Mouse (Mus musculus): ENCODE measurements around the gene Flvcr2.

Flvcr2 gene

DNA sequence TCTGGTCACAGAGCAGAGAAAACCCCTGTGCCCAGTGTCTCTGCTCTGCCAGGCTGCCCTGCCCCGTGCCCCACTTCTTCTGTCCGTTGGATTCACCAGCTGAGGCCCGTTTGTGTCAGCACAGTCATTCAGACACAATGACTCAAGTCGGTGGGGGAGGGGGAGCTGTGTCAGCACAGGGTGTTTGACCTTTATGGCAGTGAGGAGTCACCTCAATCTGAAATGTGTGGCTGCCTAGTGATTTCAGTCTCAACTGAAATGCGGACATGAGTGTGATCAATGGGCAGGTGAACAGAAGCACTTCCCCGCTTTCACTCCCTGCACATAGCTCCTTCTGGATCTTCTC lies 16.4 kb upstream of the Flvcr2 start:
- DNase-seq (ENCODE audit: low spot score): no peak

DNA sequence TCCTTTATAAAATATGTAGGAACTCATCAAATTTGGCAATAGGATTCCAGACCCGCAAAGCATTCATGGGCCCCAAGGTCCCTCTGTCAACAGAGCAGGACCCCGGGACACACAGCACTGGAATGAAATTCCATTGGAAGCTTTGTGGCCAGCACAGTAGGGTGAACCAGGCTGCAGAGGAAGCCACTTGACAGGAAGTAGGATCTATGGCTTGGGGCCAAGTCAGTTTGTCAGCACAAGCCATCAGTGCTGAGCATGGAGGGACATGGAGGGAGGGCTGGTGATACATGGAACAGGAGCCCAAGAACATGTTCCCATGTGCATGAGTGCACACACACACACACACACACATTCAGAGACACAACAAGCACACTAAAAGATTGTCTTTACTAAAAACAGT lies 10.1 kb upstream of the Flvcr2 start:
- DNase-seq (ENCODE audit: low spot score): no peak

DNA sequence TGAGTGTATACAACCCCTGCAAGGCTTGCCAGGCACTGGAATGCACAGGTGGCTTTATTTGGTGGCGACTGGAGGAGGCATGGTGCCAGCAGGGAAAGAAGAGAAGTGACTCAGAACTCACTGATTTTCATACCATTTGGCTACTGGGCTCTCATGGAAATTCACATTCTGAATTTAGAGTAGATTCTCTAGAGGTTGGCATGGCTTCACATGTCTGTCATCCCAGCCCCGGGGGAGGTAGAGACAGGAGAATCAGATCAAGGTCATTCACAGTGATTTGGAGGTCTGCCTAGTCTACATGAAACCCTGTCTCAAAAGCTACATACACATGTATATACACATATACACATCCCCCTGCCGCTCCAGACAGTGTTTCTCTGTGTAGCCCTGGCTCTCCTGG lies 9.4 kb upstream of the Flvcr2 start:
- no peak for DNase-seq (ENCODE audit: low spot score)

DNA sequence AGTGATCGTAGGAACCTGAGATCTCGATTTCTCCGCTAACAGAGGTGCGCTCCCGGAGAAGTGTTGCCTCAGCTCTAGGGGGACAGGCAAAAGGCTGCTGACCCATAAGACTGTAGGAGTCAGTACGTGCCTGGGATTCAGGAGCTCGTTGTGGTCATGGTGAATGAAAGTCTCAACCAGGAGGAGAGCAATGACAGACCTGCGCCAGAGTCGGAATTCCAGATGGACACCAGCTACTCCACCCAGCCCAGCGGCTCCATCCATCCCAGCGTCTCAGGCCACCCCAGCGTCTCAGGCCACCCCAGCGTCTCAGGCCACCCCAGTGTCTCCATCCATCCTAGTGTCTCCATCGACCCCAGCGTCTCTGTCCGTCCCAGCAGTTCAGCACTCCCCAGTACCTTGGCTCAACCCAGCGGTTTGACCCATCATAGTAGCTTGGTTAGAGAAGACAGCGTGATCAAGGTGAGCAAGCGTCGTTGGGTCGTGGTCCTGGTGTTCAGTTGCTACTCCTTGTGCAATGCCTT lies 419 bp downstream of the Flvcr2 start:
- DNase-seq (ENCODE audit: low spot score): no peak

DNA sequence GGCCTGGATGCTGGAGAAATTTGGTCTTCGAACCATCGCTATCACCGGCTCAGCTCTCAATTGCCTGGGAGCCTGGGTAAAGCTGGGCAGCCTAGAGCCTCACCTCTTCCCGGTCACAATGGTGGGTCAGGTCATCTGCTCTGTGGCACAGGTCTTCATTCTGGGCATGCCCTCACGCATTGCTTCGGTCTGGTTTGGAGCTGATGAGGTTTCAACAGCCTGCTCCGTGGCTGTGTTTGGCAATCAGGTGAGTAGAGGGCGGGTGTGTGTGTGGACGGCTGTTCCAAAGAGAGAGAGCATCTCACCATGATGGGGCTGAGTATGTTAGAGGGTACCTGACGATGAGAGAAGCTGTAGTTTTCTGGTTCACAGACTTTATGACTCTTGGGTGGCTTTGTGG lies 1.0 kb downstream of the Flvcr2 start:
- DNase-seq (ENCODE audit: low spot score): no peak

DNA sequence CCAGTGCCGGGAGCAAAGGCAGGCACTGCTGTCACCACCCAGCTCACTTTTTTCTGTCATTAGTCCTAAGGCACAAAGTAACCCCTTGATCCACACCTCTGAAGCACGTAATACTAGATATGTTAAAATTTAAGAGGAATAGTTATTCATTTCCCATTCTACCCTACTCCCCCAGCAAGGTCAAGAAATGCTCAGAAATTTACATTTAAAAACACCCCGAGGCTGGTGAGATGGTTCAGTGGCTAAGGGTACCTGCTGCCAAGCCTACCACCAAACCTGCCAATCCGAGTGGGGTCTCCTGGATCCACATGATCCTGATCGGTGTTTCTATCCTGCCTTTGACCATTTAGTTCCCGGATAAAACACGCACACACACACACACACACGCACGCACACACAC lies 3.5 kb downstream of the Flvcr2 start:
- no peak for DNase-seq (ENCODE audit: low spot score)

DNA sequence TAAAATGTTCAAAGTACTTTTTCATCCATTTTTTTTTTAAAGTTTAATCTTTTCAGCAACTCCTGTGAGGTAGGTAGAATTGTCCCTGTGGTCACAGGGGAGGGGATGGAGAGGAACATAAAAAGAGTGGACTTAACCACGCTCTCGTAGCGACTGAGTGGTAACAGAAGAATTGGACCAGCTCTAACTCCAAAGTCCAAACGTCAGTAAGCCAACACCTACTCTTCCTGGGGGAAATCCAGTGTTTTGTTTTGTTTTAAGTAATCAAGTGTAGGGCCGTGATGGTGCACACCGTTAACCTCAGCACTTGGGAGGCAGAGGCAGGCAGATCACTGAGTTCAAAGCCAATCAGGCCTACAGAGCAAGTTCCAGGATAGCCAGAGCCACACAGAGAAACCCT lies 5.8 kb downstream of the Flvcr2 start:
- DNase-seq (ENCODE audit: low spot score): no peak

DNA sequence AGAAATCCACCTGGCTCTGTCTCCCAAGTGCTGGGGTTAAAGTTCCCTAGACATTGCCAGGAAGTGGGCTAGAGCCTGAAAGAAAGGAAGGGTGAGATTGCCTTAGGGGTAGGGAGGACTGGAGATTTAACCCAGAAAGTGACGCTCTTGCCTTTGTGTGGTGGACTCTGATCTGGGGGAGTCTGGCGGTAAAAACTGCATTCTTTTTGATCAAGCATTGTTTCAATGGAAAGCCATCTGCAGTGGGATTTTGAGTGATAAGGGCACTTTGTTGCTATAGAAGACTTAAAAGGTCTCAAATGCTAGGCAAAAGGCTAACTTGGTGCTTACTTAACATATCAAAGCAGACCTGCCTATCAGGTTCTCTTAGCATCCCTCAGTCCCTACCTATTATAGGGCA lies 6.9 kb downstream of the Flvcr2 start:
- no peak for DNase-seq (ENCODE audit: low spot score)

DNA sequence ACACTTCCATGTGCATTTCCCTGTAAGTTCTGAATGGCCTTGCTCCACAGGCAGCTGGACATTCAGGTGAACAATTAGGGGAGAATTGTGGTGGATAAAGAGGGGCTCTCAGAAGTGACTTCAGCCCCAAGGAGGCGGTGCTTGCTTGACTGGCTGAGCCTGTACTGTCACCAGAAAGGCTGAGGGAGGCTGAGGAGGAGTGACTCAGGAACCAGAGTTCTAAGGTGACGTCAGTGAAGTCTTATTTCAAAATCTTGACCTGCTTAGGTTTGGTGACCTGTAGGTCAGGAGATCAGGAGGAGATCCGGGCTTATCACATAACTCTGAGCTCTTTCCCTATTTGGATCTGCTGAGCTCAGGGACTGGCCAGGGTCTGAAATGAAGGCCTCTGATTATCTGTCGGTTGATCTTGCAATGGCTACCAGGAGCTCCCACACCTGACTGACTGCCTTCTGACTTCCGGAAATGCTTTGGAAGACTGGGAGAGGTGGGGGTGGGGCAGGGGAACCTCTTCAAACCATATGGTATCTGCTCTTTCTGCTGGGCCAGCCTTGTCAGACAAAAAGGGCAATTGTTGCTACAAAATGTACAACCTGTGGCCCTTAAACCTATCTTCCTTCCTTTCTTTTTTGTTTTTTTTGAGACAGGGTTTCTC lies 8.4 kb downstream of the Flvcr2 start:
- DNase-seq (ENCODE audit: low spot score): no peak

DNA sequence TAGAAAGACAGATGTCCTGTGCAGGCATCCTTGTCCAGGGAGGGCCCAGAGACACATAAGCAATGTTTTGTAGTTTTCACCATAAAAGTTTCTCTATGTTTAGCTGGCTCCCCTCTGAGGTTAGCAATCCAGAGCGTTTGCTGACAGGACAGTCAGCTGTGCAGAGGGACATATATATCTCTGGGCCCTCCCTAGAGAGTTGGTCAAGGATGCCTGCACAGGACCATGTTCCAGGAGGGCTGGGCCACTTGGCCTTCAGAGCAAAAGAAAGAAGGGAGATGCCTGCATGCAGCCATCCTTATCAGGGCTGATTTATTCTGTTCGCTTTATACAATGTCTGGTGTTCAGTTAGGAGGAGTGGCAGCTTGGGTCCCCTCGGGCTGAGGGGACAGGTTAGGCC lies 10.1 kb downstream of the Flvcr2 start:
- DNase-seq (ENCODE audit: low spot score): no peak

DNA sequence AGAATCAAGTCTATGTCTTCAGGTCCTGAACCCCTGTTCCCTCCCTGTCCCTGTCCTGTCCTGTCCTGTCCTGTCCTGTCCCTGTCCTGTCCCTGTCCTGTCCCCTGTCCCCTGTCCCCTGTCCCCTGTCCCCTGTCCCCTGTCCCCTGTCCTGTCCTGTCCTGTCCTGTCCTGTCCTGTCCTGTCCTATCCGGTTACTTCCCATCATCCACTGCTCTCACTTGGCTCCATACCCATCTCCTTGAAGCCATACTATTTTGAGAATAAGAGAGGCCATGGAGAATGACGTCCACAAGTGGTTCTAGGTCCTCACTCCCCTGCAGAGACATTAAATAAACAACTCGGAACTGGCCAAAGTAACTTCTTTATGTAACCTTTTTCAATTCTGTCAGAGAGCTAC lies 10.7 kb downstream of the Flvcr2 start:
- DNase-seq (ENCODE audit: low spot score): no peak

DNA sequence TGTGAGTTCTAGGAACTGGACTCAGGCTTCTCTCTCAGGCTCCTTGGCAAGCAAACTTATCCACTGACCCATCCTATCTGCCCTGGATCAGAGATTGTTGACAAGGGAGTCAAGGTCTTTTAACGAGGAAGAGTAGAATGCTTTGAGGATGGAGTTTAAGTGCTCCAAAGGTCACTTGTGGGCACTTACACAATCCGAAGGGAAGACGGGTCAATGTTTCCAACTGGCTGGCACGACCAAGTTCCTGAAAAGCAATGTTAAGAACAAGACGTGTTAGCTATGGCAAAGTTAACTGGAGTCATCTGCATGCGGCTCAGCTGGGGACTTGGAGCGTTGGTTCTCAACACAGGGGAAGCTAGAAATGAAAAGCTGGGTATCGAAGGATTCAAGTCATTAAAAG lies 12.4 kb downstream of the Flvcr2 start:
- no peak for DNase-seq (ENCODE audit: low spot score)

DNA sequence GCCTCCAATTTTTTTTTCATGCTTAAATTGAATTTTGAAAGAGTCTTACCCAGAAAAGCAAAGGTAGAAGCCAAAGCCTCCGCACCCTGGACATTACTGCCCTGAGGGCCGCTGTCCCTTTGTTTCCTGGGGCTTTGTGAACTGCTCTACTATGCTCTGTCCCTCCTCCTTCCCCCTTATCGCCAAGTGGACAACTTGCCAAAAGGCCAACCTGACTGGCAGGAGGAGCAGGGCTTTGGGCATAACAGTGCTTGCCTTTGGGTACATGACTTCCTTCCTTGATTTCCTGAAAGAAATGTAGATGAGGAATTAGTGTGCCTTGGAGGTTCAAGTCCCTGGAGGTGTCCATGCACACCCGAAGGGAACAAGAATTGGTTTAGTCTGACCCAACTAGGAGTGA lies 15.1 kb downstream of the Flvcr2 start:
- DNase-seq (ENCODE audit: low spot score): no peak

DNA sequence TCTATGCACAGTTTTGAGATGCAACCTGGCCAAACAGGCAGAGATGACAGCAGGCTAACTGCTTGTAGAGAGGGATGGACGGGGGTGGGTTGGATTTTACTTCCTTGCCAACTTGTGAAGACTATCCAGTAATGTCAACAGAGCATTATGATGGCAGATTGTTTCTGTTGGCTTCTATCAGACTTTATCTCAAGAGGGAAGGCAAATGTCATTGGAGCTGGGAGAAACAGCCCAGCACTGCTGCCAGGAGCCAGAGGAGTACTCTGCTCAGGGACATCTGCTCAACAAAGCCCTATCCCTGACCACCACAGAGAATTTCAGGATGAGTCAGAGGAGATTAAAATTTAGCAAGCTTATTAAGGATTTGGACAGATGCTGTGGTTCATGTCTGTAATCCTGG lies 18.3 kb downstream of the Flvcr2 start:
- DNase-seq (ENCODE audit: low spot score): no peak

DNA sequence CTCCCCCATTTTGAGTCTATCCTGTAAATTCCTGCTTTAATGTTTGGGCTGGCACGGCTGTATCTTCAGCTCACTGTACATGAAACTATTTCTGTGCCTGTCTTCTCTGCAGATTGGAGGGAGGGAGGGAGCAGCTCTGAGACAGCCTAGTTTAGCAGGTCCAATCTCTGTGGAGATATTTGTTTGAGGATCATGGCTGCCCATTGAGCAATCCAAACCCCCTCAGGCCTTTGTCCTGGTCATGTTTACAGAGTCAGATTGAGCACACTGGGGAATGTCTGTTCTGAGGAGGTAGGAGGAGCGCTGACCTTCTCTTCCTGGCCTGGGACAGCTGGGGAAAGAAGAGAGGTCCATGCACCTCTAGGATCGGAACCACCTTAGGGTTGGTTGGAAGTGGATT lies 19.9 kb downstream of the Flvcr2 start:
- no peak for DNase-seq (ENCODE audit: low spot score)

DNA sequence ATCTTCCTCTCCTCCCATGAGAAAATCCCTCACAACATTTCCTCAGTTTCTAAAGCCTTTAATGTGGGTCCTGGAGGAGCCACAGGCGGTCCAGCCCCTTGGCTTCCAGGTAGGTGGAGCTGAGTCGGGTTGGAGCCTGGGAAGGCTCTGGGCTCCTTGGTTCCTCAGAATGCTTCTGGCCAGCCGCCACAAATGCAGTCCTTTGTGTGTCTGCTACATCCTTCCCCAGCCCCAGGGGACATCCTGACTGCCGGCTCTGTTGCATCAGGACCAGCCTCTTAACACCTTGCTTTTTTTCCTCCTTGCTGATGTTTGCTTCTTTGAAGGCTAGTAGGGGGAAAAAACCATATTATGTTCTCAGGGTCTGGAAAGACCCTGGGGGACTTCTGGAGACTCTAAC lies 21.4 kb downstream of the Flvcr2 start:
- DNase-seq (ENCODE audit: low spot score): no peak

DNA sequence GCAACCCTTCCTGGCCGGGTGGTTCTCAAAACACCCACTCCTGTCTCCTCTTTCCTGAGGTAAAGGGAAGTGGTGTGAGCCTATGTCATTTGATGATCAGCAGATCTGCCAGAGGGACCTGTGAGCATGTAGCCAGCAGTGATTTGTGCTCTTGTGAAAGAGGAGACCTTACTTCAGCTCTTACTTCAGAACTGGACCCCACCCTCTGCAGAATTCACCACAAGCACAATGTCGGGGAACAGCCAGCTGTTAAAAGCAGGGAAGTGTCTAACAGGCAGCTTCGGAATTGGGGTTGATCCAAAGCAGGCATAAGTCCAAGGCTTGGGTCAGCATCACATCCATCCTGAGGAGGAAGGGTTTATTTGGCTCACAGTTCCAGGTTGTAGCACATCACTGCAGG lies 25.0 kb downstream of the Flvcr2 start:
- DNase-seq (ENCODE audit: low spot score): no peak

DNA sequence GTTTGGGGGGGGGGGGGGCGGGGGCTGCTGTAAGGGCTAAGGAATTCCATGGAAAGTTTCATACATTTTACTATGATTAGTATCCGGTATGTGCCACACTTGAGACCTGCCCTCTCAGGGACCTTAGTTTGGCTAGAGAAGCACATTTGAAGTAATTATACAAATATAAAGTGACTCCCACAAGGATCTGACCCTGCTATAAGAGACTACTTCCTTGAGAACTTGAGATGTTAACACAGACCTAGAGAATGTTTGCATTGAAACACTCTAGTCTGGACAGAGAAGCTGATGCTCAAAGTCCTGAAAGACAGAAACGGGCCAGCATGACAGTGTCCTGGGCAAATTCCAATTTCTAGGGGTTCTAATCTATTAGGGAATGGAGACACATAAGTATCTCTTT lies 32.6 kb downstream of the Flvcr2 start:
- no peak for DNase-seq (ENCODE audit: low spot score)

DNA sequence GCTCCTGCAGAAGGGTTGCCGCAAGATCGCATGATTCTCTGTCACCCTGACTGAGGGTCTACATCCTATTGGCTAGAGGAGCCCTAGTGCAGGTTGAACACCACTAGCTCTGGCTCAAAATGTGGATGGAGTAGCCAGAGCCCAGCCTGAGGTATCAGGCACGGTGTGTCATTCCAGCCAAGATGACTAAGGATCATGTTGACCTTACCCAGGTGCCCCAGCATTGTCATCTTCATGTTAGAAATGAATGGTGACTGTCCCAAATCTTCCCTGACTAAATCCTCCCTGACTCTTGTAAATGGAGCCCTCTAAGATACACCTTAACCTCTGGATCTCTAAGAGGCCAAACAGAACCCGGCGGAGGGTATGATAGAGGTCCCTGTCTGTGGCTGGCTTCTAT lies 33.4 kb downstream of the Flvcr2 start:
- DNase-seq (ENCODE audit: low spot score): no peak

DNA sequence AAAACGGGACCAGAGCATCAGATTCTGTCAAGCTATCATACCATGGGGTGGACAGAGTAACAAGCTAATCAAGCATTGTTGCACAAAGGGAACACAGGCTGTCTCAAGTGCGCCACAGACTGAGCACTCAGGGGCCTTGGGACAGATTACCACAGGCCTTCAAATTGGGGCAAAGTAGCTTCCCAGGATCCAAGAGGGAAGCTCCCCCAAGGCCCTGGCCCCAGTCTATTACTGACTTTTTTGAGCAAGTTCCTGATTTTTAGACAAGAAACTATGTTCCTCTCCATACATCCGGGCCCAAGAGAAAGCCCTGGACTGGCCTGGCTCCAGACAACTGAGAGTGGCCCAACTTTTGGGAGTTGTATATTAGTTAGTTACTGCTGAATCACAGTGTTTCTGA lies 35.3 kb downstream of the Flvcr2 start:
- DNase-seq (ENCODE audit: low spot score): no peak

DNA sequence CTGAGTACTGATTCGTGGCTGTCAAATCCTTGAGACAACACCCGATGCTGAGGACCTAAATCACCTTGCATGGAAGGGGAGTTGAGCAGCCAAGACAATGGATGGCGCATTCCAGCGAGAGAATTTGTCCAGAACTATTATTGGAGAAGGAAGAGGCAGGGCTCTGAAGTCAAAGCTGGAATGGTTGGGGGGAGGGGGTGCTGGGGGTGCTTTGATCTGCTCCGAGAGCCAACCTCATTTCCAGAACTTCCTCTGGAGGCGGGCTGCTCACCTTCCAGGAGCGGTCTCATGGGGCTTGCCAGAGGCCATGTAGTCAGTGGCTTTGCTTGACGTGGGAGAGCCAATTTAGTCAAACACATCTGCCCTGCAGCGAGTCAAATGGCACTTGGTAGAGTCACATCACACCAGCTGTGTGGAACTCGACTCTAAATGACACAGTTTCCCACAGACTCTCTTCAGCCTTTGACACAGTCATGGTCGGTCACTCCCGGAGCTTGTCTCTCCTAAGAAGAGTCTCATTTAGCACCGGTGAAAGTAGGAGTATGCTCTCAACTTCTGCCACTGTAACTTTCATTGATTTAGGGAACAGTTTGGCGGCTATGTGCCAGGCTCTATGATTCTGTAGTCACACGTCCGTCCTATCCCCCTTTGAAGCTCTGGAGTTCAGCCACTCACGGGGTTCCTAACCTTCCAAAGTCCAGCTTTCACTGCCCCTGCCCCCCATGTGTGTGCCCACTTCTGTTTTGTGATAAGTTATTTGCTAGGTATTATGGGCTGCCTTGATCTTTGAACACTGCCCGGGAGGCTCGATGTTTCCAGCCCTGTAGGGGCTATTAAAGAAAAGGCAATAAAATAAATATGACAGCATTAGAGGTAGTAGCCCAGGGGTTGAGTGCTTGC lies 38.8 kb downstream of the Flvcr2 start:
- no peak for DNase-seq (ENCODE audit: low spot score)

DNA sequence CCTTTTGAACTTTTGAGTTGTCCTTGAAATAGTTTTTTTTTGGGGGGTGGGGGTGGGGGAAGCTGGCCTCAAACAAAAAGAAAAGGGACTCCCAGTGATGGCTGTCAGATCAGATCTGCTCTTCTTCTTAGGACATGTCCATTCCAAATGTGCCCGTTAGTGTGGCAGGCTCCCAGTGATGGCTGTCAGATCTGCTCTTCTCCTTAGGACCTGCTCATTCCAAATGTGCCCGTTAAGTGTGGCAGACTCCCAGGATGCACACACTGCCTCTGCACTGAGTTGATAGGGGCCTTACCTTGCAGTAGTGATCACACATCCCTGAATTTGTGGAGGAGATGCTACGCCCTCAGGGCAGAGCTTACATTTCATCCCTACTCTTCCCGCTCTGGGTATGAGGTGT lies 45.8 kb downstream of the Flvcr2 start:
- DNase-seq (ENCODE audit: low spot score): no peak

DNA sequence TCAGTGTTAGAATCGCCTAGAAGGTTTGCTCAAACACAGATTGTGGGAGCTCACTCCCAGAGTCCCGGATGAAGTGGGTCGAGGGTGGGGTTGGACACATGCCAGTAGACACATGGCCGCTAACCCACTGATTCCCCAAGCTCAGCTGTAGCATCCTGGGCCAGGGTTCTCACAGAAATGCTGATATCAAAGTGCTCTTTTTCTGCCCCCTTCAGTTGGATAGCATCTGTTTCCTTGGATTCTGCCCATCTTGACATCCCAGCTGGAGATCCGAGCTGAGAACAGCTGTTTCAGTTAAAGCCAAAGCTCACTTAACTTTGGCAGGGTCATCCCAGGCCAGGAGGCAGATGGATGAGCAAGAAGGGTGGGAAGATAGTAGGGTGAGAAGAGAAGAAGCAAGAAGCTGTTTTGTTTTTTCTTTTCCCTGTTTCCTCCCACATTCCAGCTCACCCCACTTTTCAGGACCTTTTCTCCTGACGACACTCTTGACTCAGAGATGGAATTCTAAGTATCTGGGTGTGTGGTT lies 46.5 kb downstream of the Flvcr2 start:
- no peak for DNase-seq (ENCODE audit: low spot score)

DNA sequence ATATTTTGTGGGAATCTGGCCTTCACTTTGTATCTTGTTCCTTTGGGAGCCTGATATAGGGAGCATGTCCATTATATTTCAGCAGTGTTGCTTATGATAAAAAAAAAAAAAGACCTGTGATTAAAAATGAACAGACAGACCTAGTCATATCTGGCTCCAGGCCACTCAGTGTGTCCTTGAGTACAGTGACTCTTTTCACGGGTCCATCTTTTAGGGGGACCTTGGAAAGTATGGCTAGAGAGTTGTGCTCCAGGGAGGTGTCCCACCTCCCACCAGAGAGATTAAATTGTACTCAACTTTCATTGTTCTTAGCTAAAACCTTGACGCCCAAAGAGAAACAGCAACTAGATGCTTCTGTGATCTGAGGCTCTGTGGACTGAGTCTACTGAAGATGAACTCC lies 47.8 kb downstream of the Flvcr2 start:
- no peak for DNase-seq (ENCODE audit: low spot score)
